Mouse (Mus musculus): Measurements from ENCODE around the gene Slc35e1.

DNA sequence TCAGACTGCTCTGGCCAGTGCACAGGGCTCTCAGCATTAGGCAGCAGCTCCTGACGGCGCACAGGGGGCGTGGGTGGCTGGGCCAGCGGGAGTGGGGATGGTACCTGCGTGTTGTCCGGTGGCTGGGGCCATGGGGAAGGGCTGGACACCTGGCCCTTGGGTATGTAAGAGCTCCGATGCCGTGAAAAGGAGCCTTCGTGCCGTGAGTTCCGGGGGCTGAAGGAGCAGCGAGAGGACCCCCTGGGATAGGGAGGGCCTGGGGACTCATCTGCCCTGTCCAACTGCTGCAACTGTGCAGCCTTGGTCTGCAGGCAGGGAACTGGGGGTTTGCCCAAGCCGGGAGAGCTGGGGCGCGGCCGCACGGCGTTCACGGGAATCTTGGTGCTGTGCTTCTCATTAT, 3.8 kb upstream of the Slc35e1 start:
- TF ChIP-seq POLR2A (IDR thresholded peaks at IDR 0.05; ENCODE audit: control insufficient read depth, extremely low read depth, insufficient read depth, low read length, poor library complexity), result no peak
- no peak for TF ChIP-seq CTCF (IDR thresholded peaks at IDR 0.05; ENCODE audit: borderline replicate concordance, control insufficient read depth, extremely low read depth, insufficient read depth, low read length, poor library complexity)

Measured in thymus, adult 2 months (tissue).